Mouse (Mus musculus) MEL (cell line): ENCODE data around the gene Ltb4r2. TPM values are rescaled to one million over a fixed set of nuclear protein-coding genes. Genes with fewer than 3 reads are reported as not detected.

Experiments used
- DNase-seq: peaks from one replicate; pipeline ENCODE4 v3.0.0; 2011; ENCODE audit warnings: low read depth, low spot score
- H3K27ac ChIP-seq: 2 replicates; pipeline ENCODE4 v1.5.1; 2012; ENCODE audit warnings: low read depth, mild to moderate bottlenecking, control low read depth, low read length, moderate library complexity; ENCODE audit not compliant: control insufficient read depth
- H3K27me3 ChIP-seq, 2 experiments: fragments of 150-350 bp in 1 of 2; sonication (generic) in 1 of 2; 2 replicates each; pipeline ENCODE4 v1.6.1; 2012; ENCODE audit warnings: low read length in 2 of 2, mild to moderate bottlenecking in 2 of 2, improper control_type of control experiment in 1 of 2, moderate library complexity in 1 of 2; ENCODE audit not compliant: insufficient read depth in 2 of 2, control insufficient read depth in 1 of 2
- H3K36me3 ChIP-seq, 2 experiments: 2 replicates each; pipeline ENCODE4 v1.6.1; 2012 to 2014; ENCODE audit warnings: low read length in 2 of 2, improper control_type of control experiment in 1 of 2, inconsistent platforms in 1 of 2, mild to moderate bottlenecking in 1 of 2; ENCODE audit not compliant: insufficient read depth in 2 of 2, control insufficient read depth in 1 of 2
- H3K4me1 ChIP-seq, 2 experiments: fragments of 150-350 bp in 1 of 2; sonication (generic) in 1 of 2; 2 replicates each; pipeline ENCODE4 v1.6.1; 2012; ENCODE audit warnings: low read length in 2 of 2, improper control_type of control experiment in 1 of 2, mild to moderate bottlenecking in 1 of 2; ENCODE audit not compliant: insufficient read depth in 2 of 2, control insufficient read depth in 1 of 2
- H3K4me3 ChIP-seq, 2 experiments: fragments of 150-350 bp in 1 of 2; sonication (generic) in 1 of 2; 2 replicates each; pipeline ENCODE4 v1.5.1; 2012; ENCODE audit warnings: low read depth in 2 of 2, low read length in 2 of 2, mild to moderate bottlenecking in 2 of 2, moderate library complexity in 2 of 2, control low read depth in 1 of 2, improper control_type of control experiment in 1 of 2; ENCODE audit not compliant: control insufficient read depth in 1 of 2, insufficient read depth in 1 of 2
- H3K79me2 ChIP-seq: 2 replicates; pipeline ENCODE4 v1.6.1; 2012; ENCODE audit warnings: mild to moderate bottlenecking, low read length, moderate library complexity; ENCODE audit not compliant: control insufficient read depth, poor library complexity, insufficient read depth
- H3K9ac ChIP-seq: 2 replicates; pipeline ENCODE4 v1.6.1; 2012; ENCODE audit warnings: low read depth, mild to moderate bottlenecking, control low read depth, low read length, moderate library complexity; ENCODE audit not compliant: control insufficient read depth, poor library complexity, severe bottlenecking
- H3K9me3 ChIP-seq: fragments of 150-350 bp; sonication (generic); replicated peaks from 2 replicates; pipeline ENCODE4 v1.6.1; 2012; ENCODE audit warnings: mild to moderate bottlenecking, low read length, improper control_type of control experiment, moderate library complexity; ENCODE audit not compliant: insufficient read depth
- CTCF ChIP-seq, 3 experiments: IDR thresholded peaks in 2 of 3; conservative IDR thresholded peaks in 1 of 3; 2 replicates each; pipeline ENCODE4 v1.5.1; 2011 to 2012; ENCODE audit warnings: low read length in 3 of 3, low read depth in 2 of 3, mild to moderate bottlenecking in 2 of 3, improper control_type of control experiment in 1 of 3, inconsistent platforms in 1 of 3, mixed read lengths in 1 of 3, moderate library complexity in 1 of 3; ENCODE audit not compliant: control insufficient read depth in 1 of 3, insufficient read depth in 1 of 3, poor library complexity in 1 of 3, severe bottlenecking in 1 of 3
- ELF1 ChIP-seq: IDR thresholded peaks from 2 replicates; pipeline ENCODE4 v1.6.1; 2014; ENCODE audit warnings: low read depth, mild to moderate bottlenecking, inconsistent platforms, low read length, improper control_type of control experiment, moderate library complexity
- EP300 ChIP-seq, 2 experiments: IDR thresholded peaks; 2 replicates each; pipeline ENCODE4 v1.6.1; 2011; ENCODE audit warnings: improper control_type of control experiment in 2 of 2, low read length in 2 of 2, low read depth in 1 of 2, mild to moderate bottlenecking in 1 of 2
- GATA1 ChIP-seq: IDR thresholded peaks from 2 replicates; pipeline ENCODE4 v1.6.1; 2011; ENCODE audit warnings: low read depth, low read length, improper control_type of control experiment
- JUND ChIP-seq: IDR thresholded peaks from 2 replicates; pipeline ENCODE4 v1.6.1; 2011; ENCODE audit warnings: low read depth, mild to moderate bottlenecking, improper control_type of control experiment, low read length
- KAT2A ChIP-seq: conservative IDR thresholded peaks from 2 replicates; pipeline ENCODE4 v1.6.1; 2012; ENCODE audit warnings: low read depth, low read length, improper control_type of control experiment, inconsistent platforms
- MAX ChIP-seq: IDR thresholded peaks from 2 replicates; pipeline ENCODE4 v1.6.1; 2011; ENCODE audit warnings: low read length, improper control_type of control experiment
- MAZ ChIP-seq: IDR thresholded peaks from 2 replicates; pipeline ENCODE4 v1.6.1; 2012; ENCODE audit warnings: low read depth, mild to moderate bottlenecking, inconsistent platforms, low read length, improper control_type of control experiment
- MEF2A ChIP-seq: IDR thresholded peaks from 2 replicates; pipeline ENCODE4 v1.6.1; 2014; ENCODE audit warnings: low read depth, mild to moderate bottlenecking, inconsistent platforms, low read length, improper control_type of control experiment; ENCODE audit not compliant: poor library complexity, insufficient replicate concordance, severe bottlenecking; ENCODE audit errors: extremely low read depth
- MXI1 ChIP-seq: IDR thresholded peaks from 2 replicates; pipeline ENCODE4 v1.6.1; 2011; ENCODE audit warnings: mild to moderate bottlenecking, low read depth, low read length, improper control_type of control experiment
- MYC ChIP-seq: IDR thresholded peaks from 2 replicates; pipeline ENCODE4 v1.6.1; 2011; ENCODE audit warnings: low read depth, mild to moderate bottlenecking, low read length, improper control_type of control experiment, moderate library complexity
- NELFE ChIP-seq: IDR thresholded peaks from 2 replicates; pipeline ENCODE4 v1.6.1; 2011; ENCODE audit warnings: low read depth, low read length, improper control_type of control experiment
- RAD21 ChIP-seq: IDR thresholded peaks from 2 replicates; pipeline ENCODE4 v1.6.1; 2011; ENCODE audit warnings: mild to moderate bottlenecking, low read depth, low read length, improper control_type of control experiment
- SIN3A ChIP-seq: IDR thresholded peaks from 2 replicates; pipeline ENCODE4 v1.6.1; 2012; ENCODE audit warnings: low read length, improper control_type of control experiment, inconsistent platforms
- TAL1 ChIP-seq: IDR thresholded peaks from 2 replicates; pipeline ENCODE4 v1.6.1; 2012; ENCODE audit warnings: mild to moderate bottlenecking, inconsistent platforms, low read length, moderate library complexity, mixed read lengths
- TCF12 ChIP-seq: IDR thresholded peaks from 2 replicates; pipeline ENCODE4 v1.6.1; 2014; ENCODE audit warnings: low read depth, mild to moderate bottlenecking, inconsistent platforms, low read length, improper control_type of control experiment, moderate library complexity
- USF1 ChIP-seq: IDR thresholded peaks from 2 replicates; pipeline ENCODE4 v1.6.1; 2014; ENCODE audit warnings: low read depth, mild to moderate bottlenecking, inconsistent platforms, low read length, improper control_type of control experiment, moderate library complexity
- USF2 ChIP-seq, 2 experiments: IDR thresholded peaks; 2 replicates each; pipeline ENCODE4 v1.6.1; 2011 to 2012; ENCODE audit warnings: improper control_type of control experiment in 2 of 2, low read length in 2 of 2, borderline replicate concordance in 1 of 2, inconsistent platforms in 1 of 2, low read depth in 1 of 2, mild to moderate bottlenecking in 1 of 2; ENCODE audit not compliant: insufficient read depth in 1 of 2
- ZC3H11A ChIP-seq: IDR thresholded peaks from 2 replicates; pipeline ENCODE4 v1.6.1; 2012; ENCODE audit warnings: low read depth, mild to moderate bottlenecking, inconsistent platforms, low read length, improper control_type of control experiment
- ZMIZ1 ChIP-seq: IDR thresholded peaks from 2 replicates; pipeline ENCODE4 v1.6.1; 2012; ENCODE audit warnings: low read depth, mild to moderate bottlenecking, inconsistent platforms, low read length, improper control_type of control experiment, moderate library complexity
- ZNF384 ChIP-seq: IDR thresholded peaks from 2 replicates; pipeline ENCODE4 v1.6.1; 2012; ENCODE audit warnings: low read depth, mild to moderate bottlenecking, inconsistent platforms, low read length, improper control_type of control experiment
- polyA plus RNA-seq, 2 experiments: library from polyadenylated mRNA; stranded (reverse) in 1 of 2; unstranded in 1 of 2; fragments of >175 nt in 1 of 2; fragments of >200 nt in 1 of 2; gene quantifications; 2 replicates each; pipeline versions ENCODE4 v1.2.1 to v1.2.4; 2012; ENCODE audit warnings: low replicate concordance in 2 of 2, low read depth in 1 of 2; ENCODE audit not compliant: insufficient read length in 2 of 2, insufficient read depth in 1 of 2, missing spikeins in 1 of 2
- total RNA-seq: library from RNA; depleted of rRNA; stranded (reverse); fragments of 300-350 nt; gene quantifications from 2 replicates; pipeline ENCODE4 v1.2.3, GENCODE M21; 2012

The Ltb4r2 gene
- total and polyA plus RNA-seq, 3 experiments = 0.19 to 0.52 TPM; not detected in 1

- H3K4me1 ChIP-seq = peaks cover 6 to 27% of the 10 kb centered on the region in 2 experiments
- H3K36me3 ChIP-seq = peaks cover 0 to 4% of the 10 kb centered on the region in 2 experiments; a peak in 2 of 4 replicates
- no peak overlapping the region for H3K4me3 ChIP-seq
- H3K9me3 ChIP-seq = no peaks in the 10 kb centered on the region
- no peak for DNase-seq
- H3K27me3 ChIP-seq = no peaks in the 10 kb centered on the region
- peak overlapping the region; percentile 38 for H3K9ac ChIP-seq
- H3K27ac ChIP-seq = peak overlapping the region; percentile 49
- TF ChIP-seq MXI1 (no peak), JUND (no peak), ZNF384 (no peak), RAD21 (no peak), USF2 (IDR thresholded peaks at IDR 0.05; ENCODE audit: borderline replicate concordance in 1 of 2, insufficient read depth in 1 of 2, low read depth in 1 of 2, low read length in 2 of 2) (no peak), MYC (no peak), TCF12 (no peak), NELFE (no peak), ZC3H11A (no peak), MAZ (no peak), MEF2A (no peak), USF1 (no peak), EP300 (IDR thresholded peaks at IDR 0.05; ENCODE audit: low read depth in 1 of 2, low read length in 2 of 2) (no peak), CTCF (IDR thresholded peaks at IDR 0.05 in 2 of 3, conservative IDR thresholded peaks at IDR 0.05 in 1 of 3; ENCODE audit: control insufficient read depth in 1 of 3, insufficient read depth in 1 of 3, low read depth in 2 of 3, low read length in 3 of 3, poor library complexity in 1 of 3, severe bottlenecking in 1 of 3) (no peak), ZMIZ1 (no peak)
- TF ChIP-seq, all 39 proteins: peak for 0
- no peaks in the 10 kb centered on the region for H3K79me2 ChIP-seq
Measured at GRCm38 (mm10) chr14:55763166-55763565, 1.9 kb downstream of the Ltb4r2 start.

GRCm38 (mm10) chr14:55765696-55766095 is 4.5 kb downstream of the Ltb4r2 start, which contains the start of gene Ltb4r1:
Gene Ltb4r1, plus strand, starts transcription at chr14:55765962.
- H3K36me3 ChIP-seq = peaks cover 0 to 18% of the 10 kb centered on the region in 2 experiments; a peak in 2 of 4 replicates
- no peak within 1 kb of the TSS for H3K4me3 ChIP-seq
- no peak within 1 kb of the TSS; the same call in 1 of the 2 replicates for H3K27ac ChIP-seq
- no peaks in the 10 kb centered on the region for H3K27me3 ChIP-seq
- H3K9ac ChIP-seq = no peak within 1 kb of the TSS
- no peaks in the 10 kb centered on the region for H3K9me3 ChIP-seq
- H3K4me1 ChIP-seq = peaks cover 9 to 49% of the 10 kb centered on the region in 2 experiments
- no peak for TF ChIP-seq TAL1
- TF ChIP-seq MAX = no peak
- no peak for TF ChIP-seq USF1
- no peak for TF ChIP-seq ZNF384
- TF ChIP-seq KAT2A = no peak
- no peak for TF ChIP-seq JUND
- TF ChIP-seq SIN3A = no peak
- TF ChIP-seq ELF1 = no peak
- TF ChIP-seq GATA1 = no peak
- no peak for TF ChIP-seq MXI1
- DNase-seq = peak; percentile 67
- peaks cover 2% of the 10 kb centered on the region; the same call in 1 of the 2 replicates for H3K79me2 ChIP-seq
